Mouse (Mus musculus) liver, postnatal 0 days (tissue): Measurements from ENCODE around the gene Cldn4. TPM values are rescaled to one million over a fixed set of nuclear protein-coding genes. Genes with fewer than 3 reads are reported as not detected.

ENCODE experiments used
- ATAC-seq: fragments of 200-750 bp; cut with Nextera tagmentation; 2 replicates; pipeline ENCODE4 v1.8.0; 2017; ENCODE audit warnings: mild to moderate bottlenecking, moderate library complexity
- DNase-seq: peaks from one replicate; pipeline ENCODE4 v3.0.0-alpha.2; 2016
- H3K27ac ChIP-seq: fragments of 300-500 bp; sonication (generic); 2 replicates; pipeline ENCODE4 v1.5.1; 2014; ENCODE audit warnings: antibody characterized with exemption, moderate library complexity, mild to moderate bottlenecking, low read depth
- H3K27me3 ChIP-seq: fragments of 300-500 bp; sonication (generic); 2 replicates; pipeline ENCODE4 v1.6.1; 2014; ENCODE audit warnings: low read length, control low read depth, mixed read lengths; ENCODE audit not compliant: insufficient read depth
- H3K36me3 ChIP-seq: fragments of 300-500 bp; sonication (generic); replicated peaks from 2 replicates; pipeline ENCODE4 v1.6.1; 2014; ENCODE audit warnings: mild to moderate bottlenecking, control low read depth, low read length, moderate library complexity, mixed read lengths; ENCODE audit not compliant: insufficient read depth
- H3K4me1 ChIP-seq: fragments of 300-500 bp; sonication (generic); 2 replicates; pipeline ENCODE4 v1.6.1; 2014; ENCODE audit warnings: antibody characterized with exemption, mild to moderate bottlenecking, control low read depth; ENCODE audit not compliant: insufficient read depth
- H3K4me2 ChIP-seq: fragments of 300-500 bp; sonication (generic); 2 replicates; pipeline ENCODE4 v1.6.1; 2014; ENCODE audit warnings: low read depth, mild to moderate bottlenecking, low read length, moderate library complexity, mixed read lengths
- H3K4me3 ChIP-seq: fragments of 300-500 bp; sonication (generic); 2 replicates; pipeline ENCODE4 v1.5.1; 2014; ENCODE audit warnings: low read depth, low read length
- H3K9ac ChIP-seq: fragments of 300-500 bp; sonication (generic); replicated peaks from 2 replicates; pipeline ENCODE4 v1.6.1; 2014; ENCODE audit warnings: mild to moderate bottlenecking, moderate library complexity
- H3K9me3 ChIP-seq: fragments of 300-500 bp; sonication (generic); 2 replicates; pipeline ENCODE4 v1.6.1; 2016; ENCODE audit warnings: mild to moderate bottlenecking, control low read depth, low read length, mixed read lengths
- CTCF ChIP-seq: sonication (generic); IDR thresholded peaks from 2 replicates; pipeline ENCODE4 v1.5.1; 2016; ENCODE audit warnings: antibody characterized with exemption, low read depth
- EP300 ChIP-seq: IDR thresholded peaks from 2 replicates; pipeline ENCODE4 v1.6.1; 2016; ENCODE audit warnings: antibody characterized with exemption, low read depth, mild to moderate bottlenecking
- WGBS: fragments of 180-500 bp; shearing (Covaris S2); extraction: QIAGEN DNeasy Blood & Tissue Kit; methylation state at CpG from one replicate; pipeline ENCODE4 v1.1.7; 2014; ENCODE audit not compliant: insufficient replicate concordance; 5-methylcytosine and 5-hydroxymethylcytosine counted together
- polyA plus RNA-seq: library from polyadenylated mRNA; unstranded; fragments of >200 nt; fragmentation: Nextera tagmentation; extraction: Ambion mirVana; gene quantifications from 2 replicates; pipeline ENCODE4 v1.2.1, GENCODE M21; 2015

The Cldn4 gene
- polyA plus RNA-seq, 1 experiment from 2014 or later = 0.32 TPM

DNA sequence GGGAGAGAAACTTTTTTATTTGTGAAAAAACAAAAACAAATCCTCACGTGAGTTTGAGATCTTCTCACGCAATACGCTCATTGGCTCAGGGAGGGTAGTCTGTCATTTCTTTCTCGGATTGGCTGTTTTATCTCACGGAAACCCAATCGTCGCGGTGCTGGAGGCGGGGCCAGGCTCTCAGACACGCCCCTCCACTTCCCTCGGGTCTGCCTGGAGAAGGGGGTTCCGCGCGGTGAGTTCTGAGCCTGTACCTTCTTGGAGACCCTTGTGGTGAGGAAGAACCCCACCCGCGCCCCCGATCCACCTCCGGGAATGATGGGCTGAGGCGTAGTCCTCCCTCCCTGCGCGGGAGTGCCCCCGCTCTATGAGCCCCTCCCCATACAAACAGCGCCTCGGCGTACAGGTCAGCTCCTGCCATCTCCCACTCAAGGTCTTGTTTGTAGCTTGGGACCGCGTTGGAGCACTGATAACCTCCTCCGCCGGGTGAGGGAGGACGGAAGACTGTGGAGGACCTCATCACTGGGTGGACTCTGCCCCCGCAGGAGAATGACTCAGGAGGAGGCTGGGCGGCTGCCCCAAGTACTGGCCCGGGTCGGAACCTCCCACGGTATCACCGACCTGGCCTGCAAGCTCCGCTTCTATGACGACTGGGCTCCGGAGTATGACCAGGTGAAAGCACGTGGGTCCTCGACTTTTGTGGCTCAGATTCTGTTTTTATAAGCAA is 14.4 kb downstream of the Cldn4 start, which contains the start of gene Mettl27:
Gene Mettl27 (plus strand): TSS at position 190 of the 724 bp plus-strand sequence.
- Histone ChIP-seq H3K4me1 (0 out of 2 replicates have a peak, but pooled peaks cover 8% of the 10 kb centered on the region), H3K4me3 (peak within 1 kb of the TSS; percentile 63), H3K4me2 (peak within 1 kb of the TSS; percentile 79), H3K27ac (peak within 1 kb of the TSS; percentile 89), H3K27me3 (no peaks in the 10 kb centered on the region), H3K9me3 (no peaks in the 10 kb centered on the region), H3K9ac (peak within 1 kb of the TSS; percentile 70), H3K36me3 (0 out of 2 replicates have a peak, but pooled peaks cover 3% of the 10 kb centered on the region)
- peak; percentile 13; the same call in 1 of the 2 replicates for TF ChIP-seq CTCF
- TF ChIP-seq EP300 = peak; percentile 37; the same call in 1 of the 2 replicates
- WGBS = 0% methylated on average over 41 of the region's 41 CpGs
- DNase-seq = peak; percentile 91
- ATAC-seq = peak; percentile 97

DNA sequence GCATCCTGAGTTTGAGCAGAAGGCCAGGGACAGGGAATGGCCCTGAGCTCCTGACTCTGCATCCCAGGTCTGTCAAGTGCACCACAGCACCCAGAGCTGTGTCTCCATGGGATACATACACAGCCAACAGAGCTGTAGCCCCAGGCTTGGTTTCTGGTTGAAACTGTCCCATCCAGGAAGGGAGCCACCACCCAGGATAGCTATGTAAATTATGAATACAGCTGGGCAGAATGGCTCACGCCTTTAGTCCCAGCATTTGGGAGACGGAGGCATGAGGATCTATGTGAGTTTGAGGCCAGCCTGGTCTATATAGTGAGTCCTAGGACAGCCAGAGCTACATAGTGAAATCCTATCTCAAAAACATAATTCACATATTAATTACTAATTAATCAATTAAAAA is 16.7 kb downstream of the Cldn4 start:
- Histone ChIP-seq H3K4me2 (no peak overlapping the region), H3K4me1 (0 out of 2 replicates have a peak, but pooled peaks cover 8% of the 10 kb centered on the region), H3K9me3 (no peaks in the 10 kb centered on the region), H3K9ac (no peak overlapping the region), H3K27me3 (no peaks in the 10 kb centered on the region), H3K4me3 (no peak overlapping the region), H3K27ac (no peak overlapping the region), H3K36me3 (0 out of 2 replicates have a peak, but pooled peaks cover 3% of the 10 kb centered on the region)
- TF ChIP-seq CTCF (no peak), EP300 (no peak)
- ATAC-seq = no peak
- WGBS = 81% methylated on average over 2 of the region's 2 CpGs
- no peak for DNase-seq

DNA sequence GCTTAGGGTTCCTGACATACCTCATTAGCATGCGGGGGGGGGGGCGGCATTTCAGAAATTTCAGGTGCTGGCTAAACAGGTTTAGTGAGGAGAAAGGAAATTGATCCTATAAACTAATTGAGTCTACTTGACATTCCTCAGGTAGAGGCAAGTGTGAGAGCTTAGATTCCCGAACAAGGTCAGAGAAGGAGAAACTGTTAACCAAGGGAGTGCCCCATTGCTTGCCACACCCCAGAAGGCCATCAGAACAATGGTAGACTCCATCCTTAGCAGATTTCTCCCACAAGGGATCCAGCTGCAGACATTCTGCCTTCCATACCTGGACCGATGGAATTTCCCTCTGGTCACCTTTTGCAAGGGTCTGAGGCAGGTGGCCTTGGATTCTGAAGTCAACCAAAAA is 20.0 kb downstream of the Cldn4 start:
- no peak overlapping the region for H3K4me3 ChIP-seq
- ATAC-seq (no peak), DNase-seq (no peak)
- no peak overlapping the region for H3K9ac ChIP-seq
- WGBS = 65% methylated on average over 4 of the region's 4 CpGs
- peaks cover under 1% of the 10 kb centered on the region for H3K4me1 ChIP-seq
- H3K4me2 ChIP-seq = no peak overlapping the region
- no peaks in the 10 kb centered on the region for H3K9me3 ChIP-seq
- H3K27me3 ChIP-seq = no peaks in the 10 kb centered on the region
- no peak for TF ChIP-seq EP300
- TF ChIP-seq CTCF = no peak
- H3K27ac ChIP-seq = no peak overlapping the region
- no peaks in the 10 kb centered on the region for H3K36me3 ChIP-seq

DNA sequence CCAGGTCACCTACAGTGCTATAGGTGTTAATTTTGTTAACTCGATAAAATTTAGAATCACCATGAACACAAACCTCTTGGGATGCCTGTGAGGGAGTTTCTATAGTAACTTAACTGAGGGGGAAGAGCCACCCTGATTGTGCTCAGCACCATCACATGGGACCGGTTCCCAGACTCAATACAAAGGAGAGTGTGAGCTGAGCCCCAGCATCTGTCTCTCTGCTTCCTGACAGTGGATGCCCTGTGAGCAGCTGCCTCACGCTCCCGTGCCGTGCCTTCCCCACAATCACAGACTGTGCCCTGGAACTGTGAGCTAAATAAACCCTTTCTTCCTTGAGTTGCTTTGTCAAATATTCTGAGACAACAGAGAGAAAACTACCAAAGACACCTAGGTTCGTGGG is 23.6 kb downstream of the Cldn4 start:
- Histone ChIP-seq H3K4me1 (peaks cover 27% of the 10 kb centered on the region), H3K4me2 (no peak overlapping the region), H3K36me3 (no peaks in the 10 kb centered on the region), H3K9ac (no peak overlapping the region), H3K27ac (no peak overlapping the region), H3K27me3 (no peaks in the 10 kb centered on the region), H3K4me3 (no peak overlapping the region), H3K9me3 (no peaks in the 10 kb centered on the region)
- WGBS = 66% methylated on average over 6 of the region's 6 CpGs
- DNase-seq (no peak), ATAC-seq (no peak)
- TF ChIP-seq CTCF (no peak), EP300 (no peak)

DNA sequence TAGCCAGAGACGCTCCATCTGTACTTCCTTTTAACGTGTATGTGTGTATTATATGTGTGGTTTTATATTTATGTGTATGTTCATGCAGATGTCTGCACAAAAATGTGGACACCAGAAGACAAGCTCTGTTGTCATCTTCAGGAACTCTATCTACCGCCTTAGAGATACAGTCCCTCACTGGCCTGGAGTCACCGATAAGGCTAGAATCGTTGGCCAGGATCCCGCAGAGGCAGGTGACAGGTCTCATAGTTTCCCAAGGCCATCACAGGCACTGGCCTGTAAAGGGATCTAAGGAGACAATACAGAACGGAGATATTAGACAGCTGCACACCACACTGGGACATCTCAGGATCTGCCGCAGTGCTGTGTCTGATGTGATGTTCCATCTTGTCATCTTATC is 25.6 kb downstream of the Cldn4 start:
- ATAC-seq = peak; percentile 24; the same call in 1 of the 2 replicates
- Histone ChIP-seq H3K4me1 (peaks cover 30% of the 10 kb centered on the region), H3K9ac (peak overlapping the region; percentile 53), H3K36me3 (no peaks in the 10 kb centered on the region), H3K9me3 (no peaks in the 10 kb centered on the region), H3K4me3 (no peak overlapping the region), H3K4me2 (peak overlapping the region; percentile 16), H3K27ac (peak overlapping the region; percentile 93), H3K27me3 (no peaks in the 10 kb centered on the region)
- TF ChIP-seq CTCF (no peak), EP300 (peak; percentile 96)
- WGBS = 55% methylated on average over 8 of the region's 8 CpGs
- DNase-seq = peak; percentile 66

DNA sequence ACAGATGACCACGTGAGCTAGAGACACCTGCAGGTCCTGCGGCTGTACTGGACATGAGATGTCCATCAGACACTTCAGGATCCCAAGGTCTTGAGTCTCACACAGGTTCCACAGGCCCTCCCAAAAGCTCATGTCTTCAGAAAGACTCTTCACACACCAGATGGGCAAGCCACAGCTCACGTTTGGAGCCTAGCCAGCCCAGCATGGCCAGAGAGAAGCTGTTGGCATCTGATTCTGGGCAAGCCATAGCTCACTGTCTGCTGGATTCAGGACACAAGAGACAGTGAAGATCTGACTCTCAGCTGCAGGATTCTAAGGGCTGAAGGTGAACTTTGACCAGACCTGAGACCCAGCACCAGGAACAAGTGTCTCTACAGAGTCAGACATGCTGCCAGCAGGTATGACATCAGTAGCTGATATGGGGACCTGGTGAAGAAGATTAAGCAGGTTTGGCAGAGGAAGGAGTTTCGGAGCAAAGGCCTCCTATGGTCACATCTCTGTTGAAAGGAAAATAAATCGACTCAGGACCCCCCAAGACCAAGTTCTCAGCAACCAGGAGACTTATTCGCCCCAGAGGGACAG is 26.5 kb downstream of the Cldn4 start:
- DNase-seq = peak; percentile 47
- Histone ChIP-seq H3K9ac (peak overlapping the region; percentile 53), H3K4me3 (no peak overlapping the region), H3K27me3 (no peaks in the 10 kb centered on the region), H3K4me1 (peaks cover 33% of the 10 kb centered on the region), H3K36me3 (no peaks in the 10 kb centered on the region), H3K27ac (peak overlapping the region; percentile 93), H3K4me2 (peak overlapping the region; percentile 16), H3K9me3 (no peaks in the 10 kb centered on the region)
- ATAC-seq = no peak
- 61% methylated on average over 6 of the region's 6 CpGs for WGBS
- TF ChIP-seq EP300 (peak; percentile 90), CTCF (no peak)
